Mouse (Mus musculus): ENCODE data around the gene Lhfpl3.

DNA sequence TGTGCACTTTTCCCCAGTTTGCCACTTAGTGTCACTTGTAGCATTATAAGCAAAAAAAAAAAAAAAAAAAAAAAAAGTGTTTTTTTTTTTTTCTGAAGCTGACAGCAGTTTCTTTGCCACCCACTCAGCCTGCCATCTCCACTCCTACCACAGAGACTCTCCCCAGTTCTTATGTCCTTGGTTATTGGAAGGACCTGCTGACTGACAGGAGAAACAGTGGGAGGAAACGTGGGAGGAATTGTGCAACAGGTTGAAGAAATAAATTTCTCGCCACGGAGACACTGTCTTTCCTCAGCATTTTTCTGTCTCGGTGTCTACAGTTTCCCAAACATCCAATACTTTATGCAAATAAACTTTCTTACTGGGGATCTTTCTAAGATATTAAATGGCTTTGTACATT lies 67.6 kb downstream of the Lhfpl3 start:
- TF ChIP-seq POLR2A (IDR thresholded peaks at IDR 0.05; ENCODE audit: low read depth, low read length): no peak
- no peak for TF ChIP-seq CTCF (IDR thresholded peaks at IDR 0.05; ENCODE audit: extremely low read depth, insufficient read length, insufficient replicate concordance, low read depth, low read length)
